Mouse (Mus musculus): ENCODE data around the gene Eps8. TPM values are rescaled to one million over a fixed set of nuclear protein-coding genes. Genes with fewer than 3 reads are reported as not detected.
A peak's percentile ranks its signal among the peaks of the same experiment; 100 is the strongest.

Gene Eps8
- polyA plus RNA-seq, 1 experiment from 2014 or later: 102 TPM

- Histone ChIP-seq H3K27ac (ENCODE audit: low read length) (no peak overlapping the region), H3K36me3 (ENCODE audit: control insufficient read depth, insufficient read depth, low read length) (no peaks in the 10 kb centered on the region), H3K4me1 (ENCODE audit: control insufficient read depth, insufficient read depth, low read length) (no peaks in the 10 kb centered on the region), H3K27me3 (replicated peaks; ENCODE audit: control insufficient read depth, insufficient read depth, low read length) (no peaks in the 10 kb centered on the region), H3K4me2 (ENCODE audit: low read depth, low read length) (no peak overlapping the region), H3K9me3 (ENCODE audit: control insufficient read depth, low read length) (no peaks in the 10 kb centered on the region), H3K9ac (ENCODE audit: low read depth, low read length) (no peak overlapping the region), H3K4me3 (ENCODE audit: low read length) (no peak overlapping the region)
- no peak for ATAC-seq
- WGBS: 75% methylated on average over 11 of the region's 11 CpGs
These were observed 33.9 kb upstream of the Eps8 start for GRCm38 (mm10) chr6:137688506-137689105.

- no peak overlapping the region for H3K4me3 ChIP-seq (ENCODE audit: low read length)
- no peaks in the 10 kb centered on the region for H3K4me1 ChIP-seq (ENCODE audit: control insufficient read depth, insufficient read depth, low read length)
- ATAC-seq: no peak
- no peak overlapping the region for H3K9ac ChIP-seq (ENCODE audit: low read depth, low read length)
- WGBS: 84% methylated on average over 3 of the region's 3 CpGs
- H3K27ac ChIP-seq (ENCODE audit: low read length): no peak overlapping the region
- no peaks in the 10 kb centered on the region for H3K9me3 ChIP-seq (ENCODE audit: control insufficient read depth, low read length)
- H3K27me3 ChIP-seq (replicated peaks; ENCODE audit: control insufficient read depth, insufficient read depth, low read length): no peaks in the 10 kb centered on the region
- no peak overlapping the region for H3K4me2 ChIP-seq (ENCODE audit: low read depth, low read length)
- no peaks in the 10 kb centered on the region for H3K36me3 ChIP-seq (ENCODE audit: control insufficient read depth, insufficient read depth, low read length)
These were observed 33.4 kb upstream of the Eps8 start for GRCm38 (mm10) chr6:137688079-137688478.

- Histone ChIP-seq H3K9ac (ENCODE audit: low read depth, low read length) (no peak overlapping the region), H3K9me3 (ENCODE audit: control insufficient read depth, low read length) (no peaks in the 10 kb centered on the region), H3K27me3 (replicated peaks; ENCODE audit: control insufficient read depth, insufficient read depth, low read length) (no peaks in the 10 kb centered on the region), H3K36me3 (ENCODE audit: control insufficient read depth, insufficient read depth, low read length) (no peaks in the 10 kb centered on the region), H3K4me1 (ENCODE audit: control insufficient read depth, insufficient read depth, low read length) (no peaks in the 10 kb centered on the region; the same call in 1 of the 2 replicates), H3K27ac (ENCODE audit: low read length) (no peak overlapping the region), H3K4me3 (ENCODE audit: low read length) (no peak overlapping the region), H3K4me2 (ENCODE audit: low read depth, low read length) (no peak overlapping the region)
- WGBS: 94% methylated on average over 5 of the region's 5 CpGs
- ATAC-seq: no peak
These were observed 33.0 kb upstream of the Eps8 start for GRCm38 (mm10) chr6:137687667-137688066.

GRCm38 (mm10) chr6:137682629-137683028 is 28.0 kb upstream of the Eps8 start:
- Histone ChIP-seq H3K4me2 (ENCODE audit: low read depth, low read length) (no peak overlapping the region), H3K9me3 (ENCODE audit: control insufficient read depth, low read length) (no peaks in the 10 kb centered on the region), H3K4me3 (ENCODE audit: low read length) (no peak overlapping the region), H3K27ac (ENCODE audit: low read length) (no peak overlapping the region), H3K27me3 (replicated peaks; ENCODE audit: control insufficient read depth, insufficient read depth, low read length) (no peaks in the 10 kb centered on the region), H3K36me3 (ENCODE audit: control insufficient read depth, insufficient read depth, low read length) (no peaks in the 10 kb centered on the region), H3K9ac (ENCODE audit: low read depth, low read length) (no peak overlapping the region), H3K4me1 (ENCODE audit: control insufficient read depth, insufficient read depth, low read length) (no peaks in the 10 kb centered on the region; the same call in 1 of the 2 replicates)
- peak; percentile 83 for ATAC-seq
- 79% methylated on average over 2 of the region's 2 CpGs for WGBS

- WGBS: 91% methylated on average over 2 of the region's 2 CpGs
- Histone ChIP-seq H3K36me3 (ENCODE audit: control insufficient read depth, insufficient read depth, low read length) (no peaks in the 10 kb centered on the region), H3K4me1 (ENCODE audit: control insufficient read depth, insufficient read depth, low read length) (no peaks in the 10 kb centered on the region; the same call in 1 of the 2 replicates), H3K9ac (ENCODE audit: low read depth, low read length) (no peak overlapping the region), H3K9me3 (ENCODE audit: control insufficient read depth, low read length) (no peaks in the 10 kb centered on the region), H3K27ac (ENCODE audit: low read length) (no peak overlapping the region), H3K4me2 (ENCODE audit: low read depth, low read length) (no peak overlapping the region), H3K4me3 (ENCODE audit: low read length) (no peak overlapping the region), H3K27me3 (replicated peaks; ENCODE audit: control insufficient read depth, insufficient read depth, low read length) (no peaks in the 10 kb centered on the region)
- ATAC-seq: no peak
These were observed 26.3 kb upstream of the Eps8 start for GRCm38 (mm10) chr6:137681000-137681399.

GRCm38 (mm10) chr6:137676581-137676980 is 21.9 kb upstream of the Eps8 start:
- no peak for ATAC-seq
- 85% methylated on average over 12 of the region's 12 CpGs for WGBS
- Histone ChIP-seq H3K27me3 (replicated peaks; ENCODE audit: control insufficient read depth, insufficient read depth, low read length) (no peaks in the 10 kb centered on the region), H3K27ac (ENCODE audit: low read length) (no peak overlapping the region), H3K4me3 (ENCODE audit: low read length) (no peak overlapping the region), H3K9ac (ENCODE audit: low read depth, low read length) (no peak overlapping the region), H3K4me1 (ENCODE audit: control insufficient read depth, insufficient read depth, low read length) (no peaks in the 10 kb centered on the region), H3K4me2 (ENCODE audit: low read depth, low read length) (no peak overlapping the region), H3K9me3 (ENCODE audit: control insufficient read depth, low read length) (no peaks in the 10 kb centered on the region), H3K36me3 (ENCODE audit: control insufficient read depth, insufficient read depth, low read length) (no peaks in the 10 kb centered on the region)

GRCm38 (mm10) chr6:137675556-137675955 is 20.9 kb upstream of the Eps8 start:
- no peaks in the 10 kb centered on the region for H3K36me3 ChIP-seq (ENCODE audit: control insufficient read depth, insufficient read depth, low read length)

GRCm38 (mm10) chr6:137673301-137673700 is 18.6 kb upstream of the Eps8 start:
- Histone ChIP-seq H3K4me2 (ENCODE audit: low read depth, low read length) (no peak overlapping the region), H3K27ac (ENCODE audit: low read length) (no peak overlapping the region), H3K36me3 (ENCODE audit: control insufficient read depth, insufficient read depth, low read length) (no peaks in the 10 kb centered on the region), H3K9me3 (ENCODE audit: control insufficient read depth, low read length) (no peaks in the 10 kb centered on the region), H3K4me1 (ENCODE audit: control insufficient read depth, insufficient read depth, low read length) (no peaks in the 10 kb centered on the region), H3K9ac (ENCODE audit: low read depth, low read length) (no peak overlapping the region), H3K4me3 (ENCODE audit: low read length) (no peak overlapping the region), H3K27me3 (replicated peaks; ENCODE audit: control insufficient read depth, insufficient read depth, low read length) (no peaks in the 10 kb centered on the region)
- ATAC-seq: no peak
- 90% methylated on average over 15 of the region's 15 CpGs for WGBS

More at GRCm38 (mm10) chr6:137675556-137675955, 20.9 kb upstream of the Eps8 start:
- H3K4me1 ChIP-seq (ENCODE audit: control insufficient read depth, insufficient read depth, low read length): no peaks in the 10 kb centered on the region
- H3K27me3 ChIP-seq (replicated peaks; ENCODE audit: control insufficient read depth, insufficient read depth, low read length): no peaks in the 10 kb centered on the region
- 46% methylated on average over 5 of the region's 5 CpGs for WGBS
- H3K9me3 ChIP-seq (ENCODE audit: control insufficient read depth, low read length): no peaks in the 10 kb centered on the region
- no peak overlapping the region for H3K4me3 ChIP-seq (ENCODE audit: low read length)
- no peak overlapping the region for H3K27ac ChIP-seq (ENCODE audit: low read length)
- no peak overlapping the region for H3K4me2 ChIP-seq (ENCODE audit: low read depth, low read length)
- H3K9ac ChIP-seq (ENCODE audit: low read depth, low read length): no peak overlapping the region
- ATAC-seq: no peak

GRCm38 (mm10) chr6:137671561-137671960 is 16.9 kb upstream of the Eps8 start:
- no peak for ATAC-seq
- Histone ChIP-seq H3K27ac (ENCODE audit: low read length) (no peak overlapping the region), H3K36me3 (ENCODE audit: control insufficient read depth, insufficient read depth, low read length) (no peaks in the 10 kb centered on the region), H3K9me3 (ENCODE audit: control insufficient read depth, low read length) (no peaks in the 10 kb centered on the region), H3K4me3 (ENCODE audit: low read length) (no peak overlapping the region), H3K27me3 (replicated peaks; ENCODE audit: control insufficient read depth, insufficient read depth, low read length) (no peaks in the 10 kb centered on the region), H3K9ac (ENCODE audit: low read depth, low read length) (no peak overlapping the region), H3K4me2 (ENCODE audit: low read depth, low read length) (no peak overlapping the region), H3K4me1 (ENCODE audit: control insufficient read depth, insufficient read depth, low read length) (no peaks in the 10 kb centered on the region)
- 80% methylated on average over 10 of the region's 10 CpGs for WGBS

- ATAC-seq: no peak
- Histone ChIP-seq H3K9ac (ENCODE audit: low read depth, low read length) (no peak overlapping the region), H3K36me3 (ENCODE audit: control insufficient read depth, insufficient read depth, low read length) (no peaks in the 10 kb centered on the region), H3K4me3 (ENCODE audit: low read length) (no peak overlapping the region), H3K27me3 (replicated peaks; ENCODE audit: control insufficient read depth, insufficient read depth, low read length) (no peaks in the 10 kb centered on the region), H3K4me2 (ENCODE audit: low read depth, low read length) (no peak overlapping the region), H3K4me1 (ENCODE audit: control insufficient read depth, insufficient read depth, low read length) (no peaks in the 10 kb centered on the region), H3K27ac (ENCODE audit: low read length) (no peak overlapping the region), H3K9me3 (ENCODE audit: control insufficient read depth, low read length) (no peaks in the 10 kb centered on the region)
- 92% methylated on average over 9 of the region's 9 CpGs for WGBS
These were observed 16.1 kb upstream of the Eps8 start for GRCm38 (mm10) chr6:137670820-137671219.

Measured in intestine, embryonic 16.5 days (tissue).